Mouse (Mus musculus) bone marrow, adult 2 months (tissue): Measurements from ENCODE around the gene Gm9970.

ENCODE experiments used
- CTCF ChIP-seq: fragments of 200-500 bp; IDR thresholded peaks from 2 replicates; pipeline ENCODE4 v1.5.1; 2011; ENCODE audit warnings: low read length, control low read depth; ENCODE audit not compliant: control insufficient read depth, insufficient read depth
- POLR2A ChIP-seq: fragments of 200-500 bp; IDR thresholded peaks from 2 replicates; pipeline ENCODE4 v1.6.1; 2011; ENCODE audit warnings: low read depth, mild to moderate bottlenecking, control low read depth, low read length, borderline replicate concordance; ENCODE audit not compliant: control insufficient read depth

DNA sequence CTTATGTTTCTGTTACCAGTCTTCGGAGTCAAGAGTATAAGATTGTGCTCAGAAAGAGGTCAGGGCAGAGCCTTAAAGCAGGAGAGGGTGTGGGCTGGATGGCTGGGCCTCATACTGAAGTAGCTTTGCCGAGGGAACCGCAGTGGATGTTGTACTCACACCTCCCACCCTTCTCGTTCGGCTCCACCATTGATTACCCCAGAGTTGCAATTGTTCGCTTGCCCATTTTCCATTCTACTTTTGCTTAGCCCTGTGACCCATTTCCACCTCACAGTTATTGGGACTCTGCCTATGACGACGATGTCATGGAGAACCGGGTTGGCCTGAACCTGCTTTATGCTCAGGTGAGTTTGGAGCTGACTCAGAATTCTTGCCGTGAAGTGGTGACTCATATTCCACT, 44.8 kb downstream of the Gm9970 start:
- no peak for TF ChIP-seq POLR2A
- no peak for TF ChIP-seq CTCF
